Mouse (Mus musculus) small intestine, adult 2 months (tissue): ENCODE measurements around the gene Scamp4. TPM values are rescaled to one million over a fixed set of nuclear protein-coding genes. Genes with fewer than 3 reads are reported as not detected.
"Not testable (repeated sequence)": the region's sequence is repeated elsewhere in the genome, so short reads cannot be mapped to it uniquely, and the experiment has no call there.

Source experiments
- H3K27ac ChIP-seq: fragments of 200-500 bp; 2 replicates; pipeline ENCODE4 v1.5.1; 2012; ENCODE audit warnings: low read depth, low read length, control low read depth, inconsistent platforms; ENCODE audit not compliant: insufficient read depth
- H3K27me3 ChIP-seq: fragments of 200-500 bp; 2 replicates; pipeline ENCODE4 v1.6.1; 2012; ENCODE audit warnings: mild to moderate bottlenecking, moderate library complexity, low read length, inconsistent platforms; ENCODE audit not compliant: control insufficient read depth, insufficient read depth
- H3K36me3 ChIP-seq: fragments of 200-500 bp; 2 replicates; pipeline ENCODE4 v1.6.1; 2012; ENCODE audit warnings: mild to moderate bottlenecking, low read length, control low read depth, inconsistent platforms; ENCODE audit not compliant: control insufficient read depth, insufficient read depth
- H3K4me1 ChIP-seq: fragments of 200-500 bp; 2 replicates; pipeline ENCODE4 v1.6.1; 2012; ENCODE audit warnings: low read length, inconsistent platforms, mixed read lengths; ENCODE audit not compliant: control insufficient read depth, insufficient read depth, insufficient read length
- H3K4me3 ChIP-seq: fragments of 200-500 bp; 2 replicates; pipeline ENCODE4 v1.5.1; 2012; ENCODE audit warnings: low read depth, mild to moderate bottlenecking, control low read depth, inconsistent platforms, low read length, moderate library complexity
- CTCF ChIP-seq: fragments of 200-500 bp; IDR thresholded peaks from 2 replicates; pipeline ENCODE4 v1.5.1; 2012; ENCODE audit warnings: low read depth, mild to moderate bottlenecking, control low read depth, inconsistent platforms, low read length, moderate library complexity, mixed read lengths; ENCODE audit not compliant: insufficient replicate concordance, insufficient read length; ENCODE audit errors: extremely low read depth
- POLR2A ChIP-seq: fragments of 200-500 bp; IDR thresholded peaks from 2 replicates; pipeline ENCODE4 v1.6.1; 2012; ENCODE audit warnings: low read depth, mild to moderate bottlenecking, control low read depth, inconsistent platforms, low read length, moderate library complexity
- WGBS: fragments of 180-500 bp; shearing (Covaris S2); methylation state at CpG from one replicate; pipeline ENCODE4 v1.1.7; 2018; 5-methylcytosine and 5-hydroxymethylcytosine counted together
- polyA plus RNA-seq: library from polyadenylated mRNA; depleted of rRNA; stranded (reverse); fragments of >200 nt; gene quantifications from 2 replicates; pipeline ENCODE4 v1.2.3, GENCODE M21; 2012

The Scamp4 gene
- polyA plus RNA-seq, 1 experiment: 130 TPM

DNA sequence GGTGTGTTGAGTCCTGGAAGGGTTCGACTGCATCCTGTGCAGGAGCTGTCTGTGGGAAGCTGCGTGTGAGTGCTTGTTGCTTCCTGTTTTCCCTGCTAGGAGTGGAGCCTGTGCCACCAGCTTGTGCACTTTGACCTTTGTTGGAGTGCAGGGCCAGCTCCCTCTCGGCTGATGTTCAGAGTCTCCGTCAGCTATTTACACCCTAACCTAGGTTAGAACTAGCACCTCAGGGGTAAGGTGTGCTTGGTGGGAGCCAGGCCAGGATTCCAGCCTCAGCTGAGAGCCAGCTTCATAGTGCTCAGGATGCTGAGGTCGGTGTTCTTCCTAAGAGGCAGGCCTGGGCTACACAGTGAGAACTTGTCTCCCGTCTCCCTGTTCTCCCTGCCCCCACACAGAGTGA lies 32.7 kb downstream of the Scamp4 start:
- H3K36me3 ChIP-seq: peaks cover 50% of the 10 kb centered on the region
- no peak for TF ChIP-seq CTCF
- TF ChIP-seq POLR2A: no peak
- 40% methylated on average over 6 of the region's 6 CpGs for WGBS
- peaks cover 16% of the 10 kb centered on the region for H3K4me1 ChIP-seq
- no peak overlapping the region for H3K4me3 ChIP-seq
- no peaks in the 10 kb centered on the region for H3K27me3 ChIP-seq
- peak overlapping the region; percentile 81 for H3K27ac ChIP-seq

DNA sequence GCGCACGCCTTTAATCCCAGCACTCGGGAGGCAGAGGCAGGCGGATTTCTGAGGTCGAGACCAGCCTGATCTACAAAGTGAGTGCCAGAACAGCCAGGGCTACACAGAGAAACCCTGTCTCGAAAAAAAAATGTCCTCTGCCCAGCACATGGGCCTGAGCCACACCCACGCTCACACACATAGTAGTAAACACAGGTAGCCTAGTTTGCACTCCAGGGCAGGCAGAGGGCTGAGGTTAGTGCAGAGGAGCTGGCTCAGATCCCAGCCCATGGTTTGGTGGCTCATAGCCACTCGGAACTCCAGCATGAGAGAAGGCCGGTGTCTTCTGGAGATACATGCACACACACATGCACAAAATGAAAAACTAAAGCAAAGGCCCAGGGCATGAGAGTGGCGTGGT lies 44.3 kb downstream of the Scamp4 start:
- Histone ChIP-seq H3K4me3 (no peak overlapping the region), H3K27ac (no peak overlapping the region), H3K27me3 (no peaks in the 10 kb centered on the region), H3K4me1 (no peaks in the 10 kb centered on the region), H3K36me3 (peaks cover 43% of the 10 kb centered on the region)
- 81% methylated on average over 10 of the region's 10 CpGs for WGBS
- TF ChIP-seq CTCF (no peak), POLR2A (no peak)

DNA sequence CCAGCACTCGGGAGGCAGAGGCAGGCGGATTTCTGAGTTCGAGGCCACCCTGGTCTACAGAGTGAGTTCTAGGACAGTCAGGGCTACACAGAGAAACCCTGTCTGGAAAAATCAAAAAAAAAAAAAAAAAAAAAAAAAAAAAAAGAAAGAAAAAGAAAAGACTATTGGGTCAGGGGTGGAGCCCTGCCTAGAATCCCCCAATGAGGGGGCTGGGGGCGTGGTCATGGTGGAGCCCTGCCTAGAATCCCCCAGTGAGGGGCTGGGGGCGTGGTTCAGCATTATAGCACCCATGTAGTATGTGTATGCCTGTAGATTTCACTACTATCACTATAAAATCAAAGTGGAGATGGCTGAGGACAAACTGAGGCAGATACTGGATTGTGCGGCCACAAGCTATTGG lies 47.2 kb downstream of the Scamp4 start:
- WGBS: 91% methylated on average over 6 of the region's 6 CpGs
- not testable (repeated sequence) for H3K27me3 ChIP-seq, H3K4me1 ChIP-seq, H3K4me3 ChIP-seq, H3K27ac ChIP-seq
- peaks cover 19% of the 10 kb centered on the region; the same call in 1 of the 2 replicates for H3K36me3 ChIP-seq

DNA sequence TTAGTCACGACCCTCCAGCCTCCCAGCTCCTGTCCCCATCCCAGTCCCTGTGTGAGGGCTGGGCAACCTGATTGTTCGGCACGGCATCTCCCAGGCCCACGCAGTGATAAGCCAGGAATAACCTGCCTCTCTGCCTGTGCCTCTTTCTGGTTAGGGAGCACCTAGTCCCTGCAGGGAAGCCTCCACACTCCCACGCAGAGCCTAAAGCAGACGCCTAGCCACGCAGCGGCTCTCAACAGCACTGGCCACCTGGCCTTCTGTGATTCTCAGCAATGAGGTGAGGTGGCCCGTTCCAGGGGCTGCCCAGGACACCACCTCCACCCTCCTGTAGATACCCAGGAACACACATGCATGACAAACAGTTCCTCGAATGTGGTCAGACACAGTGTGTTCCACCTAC lies 47.7 kb downstream of the Scamp4 start:
- Histone ChIP-seq H3K36me3 (peaks cover 14% of the 10 kb centered on the region; the same call in 1 of the 2 replicates), H3K27ac (no peak overlapping the region), H3K27me3 (no peaks in the 10 kb centered on the region), H3K4me1 (no peaks in the 10 kb centered on the region; the same call in 1 of the 2 replicates), H3K4me3 (no peak overlapping the region)
- 89% methylated on average over 10 of the region's 10 CpGs for WGBS
- no peak for TF ChIP-seq CTCF
- TF ChIP-seq POLR2A: no peak

DNA sequence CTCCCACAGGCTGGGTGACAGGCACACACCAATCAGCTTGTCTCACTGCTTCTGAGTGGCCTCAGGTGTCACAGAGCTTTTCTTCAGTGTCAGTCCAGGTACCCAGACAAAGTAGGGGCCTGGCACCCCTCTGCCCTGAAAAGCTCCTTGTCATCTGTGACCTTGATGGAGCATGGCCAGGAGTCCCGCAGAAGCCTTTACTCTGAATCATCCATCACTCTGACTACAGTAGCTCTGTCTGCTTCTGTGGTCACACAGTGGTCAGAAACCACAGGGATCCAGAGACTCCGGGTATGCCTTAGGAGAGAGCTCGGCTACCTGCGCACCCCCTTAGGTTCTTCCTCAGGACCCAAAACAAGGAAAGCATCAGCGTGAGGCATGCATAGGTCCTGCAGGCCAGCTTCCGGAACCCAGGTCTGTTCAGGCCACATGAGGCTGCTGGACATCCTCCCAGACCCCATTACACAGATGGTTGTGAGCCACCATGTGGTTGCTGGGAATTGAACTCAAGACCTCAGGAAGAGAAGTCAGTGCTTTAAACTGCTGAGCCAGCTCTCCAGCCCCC lies 50.6 kb downstream of the Scamp4 start:
- no peak for TF ChIP-seq POLR2A
- no peak for TF ChIP-seq CTCF
- Histone ChIP-seq H3K27me3 (no peaks in the 10 kb centered on the region), H3K27ac (no peak overlapping the region), H3K36me3 (no peaks in the 10 kb centered on the region; the same call in 1 of the 2 replicates), H3K4me1 (peaks cover 16% of the 10 kb centered on the region), H3K4me3 (no peak overlapping the region)
- 91% methylated on average over 6 of the region's 6 CpGs for WGBS

DNA sequence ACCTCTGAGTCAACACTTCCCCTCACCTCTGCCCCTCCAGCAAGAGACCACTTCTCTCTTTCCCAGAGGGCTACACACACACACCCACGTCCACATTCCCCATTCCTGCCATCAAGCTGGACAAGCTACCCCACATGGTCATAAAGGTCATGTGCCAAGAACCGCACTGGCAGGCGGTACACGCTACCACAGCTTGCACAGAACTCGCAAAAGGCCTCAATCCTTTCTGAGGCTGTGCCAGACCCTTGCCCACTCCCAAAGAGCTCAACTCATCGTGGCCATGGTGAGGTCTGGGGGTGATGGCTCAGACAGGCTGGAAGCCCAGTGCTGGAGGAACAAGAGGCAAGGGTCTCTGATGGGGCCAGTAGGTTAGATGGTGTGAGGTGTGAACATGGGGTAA lies 52.2 kb downstream of the Scamp4 start:
- no peak overlapping the region for H3K4me3 ChIP-seq
- H3K36me3 ChIP-seq: no peaks in the 10 kb centered on the region; the same call in 1 of the 2 replicates
- TF ChIP-seq CTCF (no peak), POLR2A (no peak)
- H3K27ac ChIP-seq: no peak overlapping the region
- 79% methylated on average over 6 of the region's 6 CpGs for WGBS
- H3K27me3 ChIP-seq: no peaks in the 10 kb centered on the region
- H3K4me1 ChIP-seq: peaks cover 20% of the 10 kb centered on the region

DNA sequence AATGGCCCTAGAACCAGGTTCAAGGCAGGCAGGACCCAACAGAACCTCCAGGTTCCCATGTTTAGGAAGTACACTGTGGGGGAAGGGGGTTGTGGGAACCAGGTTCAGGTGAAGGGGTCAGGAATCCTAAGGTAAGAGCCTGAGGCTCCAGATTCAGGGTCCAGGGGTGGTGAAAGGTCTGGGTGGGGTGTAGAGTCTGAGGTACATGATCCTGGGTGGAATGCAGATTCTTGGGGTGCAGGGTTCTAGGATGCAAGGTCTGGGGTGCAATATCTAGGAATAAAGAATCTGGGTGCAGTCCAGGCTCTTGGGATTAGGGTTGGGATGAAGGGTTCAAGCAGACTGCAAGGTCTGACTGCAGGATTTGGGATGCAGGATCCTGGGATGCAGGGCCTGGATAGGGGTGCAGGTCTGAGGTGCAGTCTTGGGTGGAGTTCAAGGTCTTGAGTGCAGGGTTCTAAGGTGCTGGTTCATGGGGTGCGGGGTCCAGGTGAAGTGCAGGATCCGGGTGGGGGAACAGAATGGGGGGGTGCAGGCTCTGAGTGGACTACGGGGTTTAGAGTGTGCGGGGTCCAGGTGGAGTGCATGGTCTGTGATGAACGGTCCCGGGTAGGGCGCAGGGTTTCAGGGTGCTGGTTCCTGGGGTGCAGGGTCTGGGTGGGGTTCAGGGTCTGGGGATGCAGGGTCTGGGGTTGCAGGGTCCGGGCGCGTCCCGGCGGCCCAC lies 52.9 kb downstream of the Scamp4 start:
- Histone ChIP-seq H3K27ac (no peak overlapping the region), H3K36me3 (no peaks in the 10 kb centered on the region; the same call in 1 of the 2 replicates), H3K27me3 (no peaks in the 10 kb centered on the region), H3K4me1 (peaks cover 20% of the 10 kb centered on the region), H3K4me3 (peak overlapping the region; percentile 85)
- no peak for TF ChIP-seq CTCF
- no peak for TF ChIP-seq POLR2A
- 3% methylated on average over 12 of the region's 12 CpGs for WGBS
